Mouse (Mus musculus): Measurements from ENCODE around the gene Dlg2.
A peak's percentile ranks its signal among the peaks of the same experiment; 100 is the strongest.

The Dlg2 gene

DNA sequence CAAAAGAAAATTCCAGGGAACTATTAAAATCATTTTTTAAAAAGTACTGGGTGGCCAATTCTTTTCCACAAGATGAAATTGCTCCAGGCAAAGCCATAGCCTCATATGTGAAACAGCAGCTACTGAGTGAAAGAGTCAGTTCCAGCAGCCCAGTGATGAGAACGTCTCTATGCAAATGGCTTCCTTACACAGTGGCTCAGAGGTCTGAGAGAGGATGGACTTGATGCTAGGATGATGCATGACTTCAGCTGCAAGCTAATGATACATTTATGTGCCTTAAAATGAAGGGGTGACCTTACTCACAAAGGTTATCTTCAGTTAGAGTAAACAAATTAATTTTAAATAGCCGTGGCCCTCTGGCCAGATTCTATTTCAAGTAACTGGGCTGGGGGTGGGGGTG lies 1420.5 kb downstream of the Dlg2 start:
- DNase-seq (ENCODE audit: inconsistent ontology term), result no peak

- no peak for DNase-seq (ENCODE audit: inconsistent ontology term)
Measured at GRCm38 (mm10) chr7:91897509-91897908, 1421.0 kb downstream of the Dlg2 start.

- DNase-seq (ENCODE audit: inconsistent ontology term), result peak; percentile 4
Measured at GRCm38 (mm10) chr7:91902503-91902902, 1426.0 kb downstream of the Dlg2 start.

- DNase-seq (ENCODE audit: inconsistent ontology term), result peak; percentile 40
Measured at GRCm38 (mm10) chr7:91916809-91917208, 1440.3 kb downstream of the Dlg2 start.

DNA sequence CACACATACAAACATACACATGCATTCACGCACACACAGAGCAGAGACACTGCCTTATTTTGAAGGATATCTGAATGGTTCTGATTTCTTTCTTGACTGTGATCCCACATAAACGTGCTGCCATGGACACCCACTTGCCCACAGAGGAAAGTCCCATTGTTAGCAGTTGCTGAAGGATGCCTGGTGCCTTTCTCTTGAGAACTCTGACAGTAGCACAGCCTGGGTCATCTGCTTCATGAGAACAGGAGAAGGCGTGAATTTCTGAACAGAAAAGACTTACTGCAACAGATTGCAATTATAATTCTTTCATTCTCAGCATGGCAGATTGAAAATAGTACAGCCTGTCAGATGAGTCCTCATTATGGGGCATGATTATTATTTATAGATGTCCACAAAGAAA lies 1442.6 kb downstream of the Dlg2 start:
- DNase-seq (ENCODE audit: inconsistent ontology term), result no peak

- DNase-seq (ENCODE audit: inconsistent ontology term), result no peak
Measured at GRCm38 (mm10) chr7:91919738-91920137, 1443.3 kb downstream of the Dlg2 start.

DNA sequence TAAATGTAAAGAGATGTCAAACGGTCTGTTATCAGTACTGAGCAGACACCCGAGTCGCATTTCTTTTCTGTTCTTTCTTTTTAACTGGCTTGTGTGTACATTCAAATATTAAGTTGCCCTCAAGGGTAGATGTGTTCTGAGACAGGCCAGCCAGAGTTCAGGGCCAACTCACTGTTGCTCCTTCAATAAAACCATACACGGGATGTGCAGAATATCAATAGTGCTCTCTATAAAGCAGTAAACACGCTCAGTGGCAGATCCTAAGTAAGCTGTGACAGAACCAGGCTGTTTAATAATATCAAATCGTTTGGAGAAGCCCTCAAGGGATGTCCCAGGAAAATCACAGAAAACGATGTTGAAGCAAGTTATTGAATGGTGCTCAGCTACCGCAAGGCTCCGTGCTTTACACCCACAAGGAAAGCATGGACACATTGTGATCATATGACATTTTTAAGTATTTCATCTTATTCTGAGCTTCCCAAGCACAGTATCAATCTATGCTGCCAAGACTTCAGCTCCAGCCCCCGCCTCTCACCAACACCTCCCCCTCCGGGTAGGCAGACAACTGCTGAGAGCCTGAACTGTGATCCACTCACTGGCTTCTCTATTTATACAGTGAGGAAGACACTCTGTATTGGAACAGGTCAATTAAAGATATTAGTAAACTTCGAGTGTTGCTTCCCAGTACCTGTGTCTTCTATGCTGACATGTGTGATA lies 1458.6 kb downstream of the Dlg2 start:
- no peak for DNase-seq (ENCODE audit: inconsistent ontology term)

GRCm38 (mm10) chr7:91936193-91936592 lies 1459.7 kb downstream of the Dlg2 start:
- no peak for DNase-seq (ENCODE audit: inconsistent ontology term)

DNA sequence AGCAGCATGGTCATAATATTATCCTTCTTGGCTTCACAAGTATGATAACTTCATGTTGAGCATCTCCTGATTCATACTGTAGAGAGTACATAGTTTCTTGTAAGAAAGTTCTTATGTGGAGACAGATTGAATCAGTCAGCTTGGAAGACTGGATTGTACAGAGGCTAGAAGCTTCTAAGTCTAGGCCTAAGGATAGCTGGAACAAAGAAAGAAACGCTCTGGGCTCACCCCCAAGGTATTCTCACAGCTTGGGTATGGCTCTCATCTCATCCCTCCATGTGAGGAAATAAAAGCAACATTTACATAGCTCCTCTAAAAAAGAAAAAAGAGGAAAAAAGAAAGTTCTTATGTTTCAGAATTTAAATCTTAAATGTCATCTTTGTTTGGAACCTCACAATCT lies 1466.8 kb downstream of the Dlg2 start:
- DNase-seq (ENCODE audit: inconsistent ontology term), result no peak

GRCm38 (mm10) chr7:91955584-91955983 lies 1479.1 kb downstream of the Dlg2 start:
- no peak for DNase-seq (ENCODE audit: inconsistent ontology term)

GRCm38 (mm10) chr7:91962956-91963355 lies 1486.5 kb downstream of the Dlg2 start:
- DNase-seq (ENCODE audit: inconsistent ontology term), result no peak

- no peak for DNase-seq (ENCODE audit: inconsistent ontology term)
Measured at GRCm38 (mm10) chr7:91972970-91973369, 1496.5 kb downstream of the Dlg2 start.

DNA sequence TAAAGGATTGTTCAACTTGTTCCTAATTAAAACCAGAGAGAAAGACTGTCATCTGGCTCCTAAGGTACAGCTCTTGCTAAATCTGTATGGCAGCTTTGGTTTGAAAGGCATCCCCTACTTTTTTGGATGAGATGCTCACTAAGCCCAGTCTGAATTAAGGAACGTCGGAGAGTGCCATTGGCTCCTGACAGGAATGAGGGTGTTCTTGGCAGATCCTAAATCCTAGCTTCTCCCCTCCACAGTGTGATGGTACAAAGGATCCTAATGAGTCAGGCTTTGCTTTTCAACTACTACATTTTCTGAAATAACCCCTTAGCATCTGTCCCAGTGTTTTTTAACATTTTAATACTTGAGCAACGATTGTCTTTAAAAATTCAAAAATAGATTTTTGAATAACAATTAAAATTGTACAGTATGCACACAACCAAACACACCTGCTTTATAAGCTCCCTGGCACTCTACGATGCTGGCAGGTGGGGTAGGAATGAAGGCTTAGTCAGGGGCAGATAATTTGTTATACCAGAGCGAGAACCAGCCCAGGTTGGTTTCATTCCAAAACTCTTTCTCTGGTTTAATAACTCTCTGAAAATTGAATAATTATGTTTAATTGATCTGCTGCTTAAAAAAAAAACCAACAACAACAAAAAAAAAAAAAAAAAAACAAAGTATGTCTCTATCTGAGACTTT lies 1527.4 kb downstream of the Dlg2 start:
- no peak for DNase-seq (ENCODE audit: inconsistent ontology term)

- no peak for DNase-seq (ENCODE audit: inconsistent ontology term)
Measured at GRCm38 (mm10) chr7:92005681-92006425, 1529.4 kb downstream of the Dlg2 start.

DNA sequence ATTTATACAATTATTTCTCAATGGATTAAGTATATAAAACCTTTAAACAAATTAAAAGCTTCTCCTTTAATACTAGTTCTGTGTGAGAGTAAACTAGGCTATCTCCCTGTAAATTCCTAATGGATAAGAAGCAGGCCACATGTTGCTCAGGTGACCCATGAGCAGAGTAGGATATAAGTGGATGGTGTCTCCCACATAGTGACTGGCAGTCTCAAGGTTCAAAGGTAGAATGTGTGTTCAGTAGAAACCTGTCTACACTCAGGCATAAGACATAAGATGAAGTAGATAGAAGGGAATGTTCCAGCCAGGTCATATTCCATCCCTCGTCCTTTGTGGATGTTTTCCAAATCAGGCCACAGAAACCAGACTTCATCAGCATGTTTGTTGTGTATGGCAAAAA lies 1532.2 kb downstream of the Dlg2 start:
- DNase-seq (ENCODE audit: inconsistent ontology term), result no peak

DNA sequence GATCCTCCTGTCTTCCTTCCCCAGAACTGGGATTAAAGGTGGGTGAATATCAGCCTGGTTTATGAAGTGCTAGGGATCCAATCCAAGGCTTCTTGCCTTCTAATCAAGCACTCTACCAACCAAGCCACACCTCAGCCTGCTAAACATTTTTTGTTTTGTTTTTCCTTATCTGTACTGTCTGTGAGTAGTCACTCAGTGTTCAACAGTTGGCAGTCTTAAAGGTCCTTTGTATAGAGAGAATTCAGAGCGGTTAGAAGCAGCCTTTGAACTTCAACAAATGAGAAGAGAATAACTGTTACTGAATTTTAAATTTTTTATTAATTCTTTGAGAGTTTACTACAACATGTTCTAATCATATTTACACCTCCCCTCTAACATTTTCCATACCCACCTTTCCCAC lies 1548.5 kb downstream of the Dlg2 start:
- DNase-seq (ENCODE audit: inconsistent ontology term), result no peak

GRCm38 (mm10) chr7:92025465-92026056 lies 1549.1 kb downstream of the Dlg2 start:
- DNase-seq (ENCODE audit: inconsistent ontology term), result no peak

DNA sequence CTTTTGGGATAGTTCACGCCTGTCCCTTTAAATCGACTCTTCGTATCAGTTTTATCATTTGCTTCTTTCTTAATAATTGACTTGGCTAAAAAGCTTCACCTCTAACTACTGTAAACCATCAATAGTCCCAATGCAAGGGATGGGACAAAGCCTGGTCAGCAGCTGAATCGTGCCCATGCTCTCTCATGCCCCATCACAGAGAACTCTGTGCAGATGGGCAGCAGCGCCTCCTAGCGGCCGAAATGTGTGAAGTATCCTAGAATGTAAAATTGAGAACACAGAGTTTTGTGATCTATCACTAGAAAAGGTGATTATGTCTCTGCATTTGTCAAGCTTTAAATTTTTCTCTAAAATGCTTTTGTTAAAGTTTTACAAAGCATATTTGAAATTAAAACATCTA lies 1550.6 kb downstream of the Dlg2 start:
- DNase-seq (ENCODE audit: inconsistent ontology term), result peak; percentile 46

- no peak for DNase-seq (ENCODE audit: inconsistent ontology term)
Measured at GRCm38 (mm10) chr7:92034256-92034655, 1557.8 kb downstream of the Dlg2 start.

DNA sequence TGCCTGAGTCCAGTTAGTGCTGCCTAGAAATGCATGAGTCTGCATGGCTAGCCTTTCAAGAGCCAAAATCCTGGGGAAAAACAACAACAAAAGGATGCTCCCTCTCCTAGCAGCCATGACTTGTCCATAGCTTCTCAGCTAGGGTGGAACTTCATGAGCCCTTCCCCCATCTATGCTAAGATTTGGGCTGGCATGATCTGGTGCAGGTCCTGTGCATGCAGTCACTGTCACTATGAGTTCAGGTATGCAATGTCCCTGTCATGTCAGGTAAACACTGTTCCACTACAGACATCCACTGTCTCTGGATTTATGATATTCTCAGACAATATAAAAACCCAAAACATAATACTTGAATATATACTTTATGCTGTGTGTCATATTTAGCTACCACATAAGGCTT lies 1563.7 kb downstream of the Dlg2 start:
- DNase-seq (ENCODE audit: inconsistent ontology term), result no peak

DNA sequence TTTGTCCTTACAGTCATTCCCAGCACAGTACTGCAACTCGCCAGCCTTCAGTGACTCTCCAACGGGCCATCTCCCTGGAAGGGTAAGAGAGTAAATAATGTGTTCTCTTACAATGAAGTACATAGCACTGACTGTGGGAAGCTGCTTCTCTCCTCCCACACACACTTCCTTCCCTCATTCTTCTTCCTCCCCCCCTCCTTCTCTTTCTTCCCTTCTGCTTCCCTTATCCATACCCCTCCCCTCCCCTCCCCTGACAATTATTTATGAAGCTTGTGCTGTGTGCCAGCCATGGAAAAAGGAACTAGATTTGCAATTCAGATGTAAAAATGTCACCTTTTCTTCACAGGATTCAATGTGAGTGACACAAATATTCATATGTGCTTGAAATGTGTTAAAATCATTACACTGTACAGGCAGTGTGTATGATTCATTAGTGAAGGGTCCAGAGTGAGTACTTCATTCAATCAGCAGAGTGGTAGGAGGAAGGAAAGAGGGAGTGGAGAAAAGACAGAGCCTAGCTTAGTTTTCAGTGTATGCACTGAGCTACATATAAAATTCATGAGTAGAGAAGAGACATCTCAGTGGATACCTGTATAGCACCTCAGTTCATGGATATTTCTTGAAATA lies 1564.4 kb downstream of the Dlg2 start:
- no peak for DNase-seq (ENCODE audit: inconsistent ontology term)

DNA sequence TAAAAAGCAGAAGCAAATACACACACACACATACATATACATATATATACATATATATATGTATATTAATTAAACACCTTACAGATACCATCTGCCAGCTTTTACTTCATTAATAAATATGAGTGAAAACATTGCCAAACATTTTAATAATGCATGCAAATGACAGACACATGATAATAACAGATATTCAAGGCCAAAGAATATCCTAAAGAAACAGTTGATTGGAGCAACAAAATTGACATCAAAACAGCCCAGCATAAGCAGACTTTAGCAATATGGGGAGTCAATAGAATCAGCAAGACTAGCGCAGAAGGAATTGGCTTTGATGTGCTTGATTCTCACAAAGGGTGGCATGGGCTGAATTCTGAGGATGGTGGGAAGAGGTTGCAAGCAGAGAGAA lies 1568.5 kb downstream of the Dlg2 start:
- no peak for DNase-seq (ENCODE audit: inconsistent ontology term)

Data from Muller cell, postnatal 12 days (primary cell).